Mouse (Mus musculus) right cerebral cortex, postnatal 25 days (tissue): Measurements from ENCODE around the gene Tmod3.
A peak's percentile ranks its signal among the peaks of the same experiment; 100 is the strongest.
"Not testable (repeated sequence)": the region's sequence is repeated elsewhere in the genome, so short reads cannot be mapped to it uniquely, and the experiment has no call there.

ENCODE experiments used
- DNase-seq: peaks from one replicate; pipeline ENCODE4 v3.0.0; 2022

Gene Tmod3

DNA sequence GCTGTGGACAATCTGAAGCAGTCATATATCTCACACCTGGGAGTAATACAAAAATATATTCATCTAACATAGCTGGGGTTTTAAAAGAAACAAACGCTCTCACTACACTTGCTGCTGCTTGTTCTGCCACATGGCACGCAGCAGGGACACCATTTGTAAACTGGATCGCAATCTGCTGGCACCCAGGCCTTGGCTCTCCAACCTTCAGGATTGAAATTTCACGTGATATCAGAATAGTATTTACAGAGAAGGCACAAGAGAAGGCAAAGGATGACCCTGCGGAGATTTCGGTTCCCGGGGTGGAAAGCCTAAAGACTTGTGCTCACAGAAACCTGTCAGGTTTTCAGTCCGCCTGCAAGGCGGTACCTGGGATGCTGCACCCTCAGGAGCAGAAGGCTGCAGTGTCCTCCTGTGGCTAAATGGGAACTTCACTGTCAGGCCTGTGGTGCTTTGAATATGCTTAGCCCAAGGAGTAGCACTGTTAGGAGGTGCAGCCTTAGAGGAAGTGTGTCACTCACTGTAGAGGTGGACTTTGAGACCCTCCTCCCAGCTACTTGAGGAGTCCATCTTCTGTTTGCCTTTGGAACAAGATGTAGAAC is 65.0 kb downstream of the Tmod3 start:
- DNase-seq, result no peak

DNA sequence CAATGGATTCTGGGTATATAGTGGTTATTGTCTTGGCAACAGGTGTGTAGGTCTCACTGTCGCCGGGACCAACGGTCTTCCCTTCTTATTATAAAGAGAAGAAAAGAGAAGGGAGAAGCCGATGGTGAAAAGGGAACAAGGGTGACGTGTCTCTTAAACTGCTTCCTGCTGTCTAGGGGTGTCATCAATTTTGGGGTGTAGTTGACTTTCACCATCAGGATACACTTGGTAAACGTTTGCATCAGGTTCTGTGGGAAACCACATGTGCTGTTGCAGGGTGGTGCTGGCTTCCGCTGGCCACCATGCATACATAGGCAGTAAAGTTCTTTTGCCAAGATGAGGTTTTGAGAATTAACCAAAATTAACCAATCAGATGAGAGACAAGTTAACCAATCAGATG is 71.2 kb downstream of the Tmod3 start:
- not testable (repeated sequence) for DNase-seq

DNA sequence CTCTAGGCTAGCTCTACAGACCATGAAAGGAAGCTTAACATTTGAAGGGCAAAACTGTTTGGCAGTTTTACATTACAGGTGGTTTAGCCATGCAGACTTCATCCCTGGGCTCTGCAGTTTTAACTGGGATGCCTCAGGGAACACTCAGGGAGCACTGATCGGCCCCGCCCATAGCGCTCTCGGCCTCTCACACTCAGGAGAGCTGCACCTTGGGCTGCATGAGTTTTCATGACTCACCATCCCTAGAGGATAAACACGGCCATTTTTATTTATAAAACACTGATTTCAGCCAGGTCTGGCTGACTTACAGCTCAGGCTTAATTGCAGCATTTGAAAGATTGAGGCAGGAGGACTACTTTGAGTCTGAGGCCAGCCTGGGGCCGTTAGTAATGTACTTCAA is 74.2 kb downstream of the Tmod3 start:
- no peak for DNase-seq

DNA sequence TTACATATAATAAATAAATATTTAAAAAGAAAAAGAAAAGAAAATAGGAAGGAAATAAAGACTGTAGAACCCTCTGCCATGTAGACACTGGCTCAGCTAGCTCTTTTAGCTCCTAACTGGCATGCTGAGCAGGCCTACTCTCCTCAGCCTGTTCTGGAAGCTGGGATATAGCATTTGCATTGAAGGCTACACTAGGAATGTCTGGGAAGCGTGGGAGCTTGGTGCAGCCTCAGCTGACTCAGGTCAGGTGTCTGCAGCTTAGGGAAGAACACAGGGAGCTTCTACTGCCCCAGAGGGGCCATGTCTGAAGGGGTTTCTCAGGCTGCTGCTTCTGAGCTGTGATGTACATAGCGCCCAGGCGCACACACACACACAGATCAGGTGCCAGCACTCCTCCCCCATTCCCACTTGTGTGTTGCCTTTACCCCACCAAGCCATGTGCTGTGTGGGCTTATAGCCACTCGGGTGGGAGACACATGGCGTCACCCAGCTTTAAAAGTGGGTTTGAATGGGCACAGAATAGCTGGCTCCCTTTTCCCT is 78.9 kb downstream of the Tmod3 start:
- no peak for DNase-seq

DNA sequence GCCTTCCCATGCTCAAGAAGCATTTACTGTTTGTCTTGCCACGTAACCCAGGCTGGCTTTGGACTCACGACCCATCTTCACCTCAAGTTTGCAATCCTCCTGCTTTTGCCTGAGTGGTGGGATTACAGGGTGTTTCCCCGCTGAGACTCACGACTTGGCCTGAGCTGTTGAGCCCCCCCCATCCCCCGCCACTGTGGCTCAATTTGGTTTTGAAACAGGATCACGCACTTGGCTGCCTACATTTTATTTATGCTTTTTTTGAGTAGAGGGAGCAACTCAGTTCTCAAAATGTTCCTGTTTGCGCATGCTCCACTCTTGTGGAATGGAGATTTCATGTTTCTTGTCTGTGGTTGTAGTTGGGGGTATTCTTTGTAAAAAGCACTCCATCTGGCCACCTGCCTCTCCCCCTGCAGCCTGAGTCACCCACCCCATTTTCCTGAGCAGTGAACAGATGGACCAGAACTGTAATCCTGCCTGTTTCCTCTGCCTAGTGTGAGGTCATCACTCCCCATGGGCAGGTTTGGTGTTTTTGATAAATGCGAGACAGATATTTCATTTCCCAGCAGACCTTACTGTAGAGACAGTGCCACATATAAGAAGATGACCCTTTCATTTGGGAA is 80.2 kb downstream of the Tmod3 start:
- peak; percentile 42 for DNase-seq

DNA sequence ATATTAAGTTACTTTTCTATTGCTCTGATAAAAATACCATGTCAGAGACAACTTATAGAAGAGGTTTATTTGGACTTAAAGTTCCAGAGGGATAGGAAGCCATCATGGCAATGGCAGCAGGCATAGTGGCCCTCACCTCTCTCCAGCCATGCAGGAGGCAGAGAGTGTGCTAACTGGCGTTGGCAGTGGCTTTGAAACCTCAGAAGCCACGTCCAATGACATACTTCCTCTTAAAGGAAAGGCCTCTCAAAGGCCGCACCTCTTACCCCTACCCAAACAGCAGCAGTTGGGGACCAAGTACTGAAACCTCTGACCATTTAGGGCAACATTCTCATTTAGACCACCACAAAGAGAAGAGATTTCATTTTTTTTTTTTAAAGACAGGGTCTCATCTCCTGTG is 82.2 kb downstream of the Tmod3 start:
- no peak for DNase-seq

DNA sequence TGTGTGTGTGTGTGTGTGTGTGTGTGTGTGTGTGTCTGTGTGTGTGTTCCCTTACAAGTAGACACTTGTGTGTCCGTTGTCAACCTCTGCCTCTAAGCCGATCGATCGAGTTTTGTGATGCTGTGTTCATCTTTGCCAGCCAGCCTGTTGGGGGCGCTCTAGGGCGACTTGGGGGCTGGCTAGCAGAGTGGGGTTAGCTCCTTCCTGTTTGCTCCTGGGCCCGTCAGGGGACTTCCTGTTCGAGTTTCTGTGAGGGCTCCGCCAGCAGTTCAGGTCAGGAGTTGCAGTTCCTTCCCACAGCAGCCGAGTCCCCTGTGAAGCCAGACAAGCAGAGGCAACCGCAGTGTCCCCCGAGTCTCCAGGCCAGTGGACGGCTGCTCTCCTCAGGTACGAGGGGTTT is 91.2 kb downstream of the Tmod3 start:
- DNase-seq, result no peak

DNA sequence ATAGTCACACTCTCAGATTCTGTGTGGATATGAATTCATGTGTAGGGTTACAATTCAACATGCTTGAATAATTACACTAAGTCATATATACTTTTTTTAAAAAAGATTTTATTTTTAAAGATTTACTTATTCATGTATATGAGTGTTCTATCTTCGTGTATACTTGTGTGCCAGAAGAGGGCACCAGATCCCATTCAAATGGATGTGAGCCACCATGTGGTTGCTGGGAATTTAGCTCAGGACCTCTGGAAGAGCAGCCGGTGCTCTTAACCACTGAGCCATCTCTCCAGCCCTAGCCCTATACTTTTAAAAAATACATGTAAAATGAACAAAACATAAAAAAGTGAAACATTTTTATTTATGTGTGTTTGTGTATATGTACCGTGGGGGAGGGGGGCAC is 91.9 kb downstream of the Tmod3 start:
- DNase-seq, result no peak

DNA sequence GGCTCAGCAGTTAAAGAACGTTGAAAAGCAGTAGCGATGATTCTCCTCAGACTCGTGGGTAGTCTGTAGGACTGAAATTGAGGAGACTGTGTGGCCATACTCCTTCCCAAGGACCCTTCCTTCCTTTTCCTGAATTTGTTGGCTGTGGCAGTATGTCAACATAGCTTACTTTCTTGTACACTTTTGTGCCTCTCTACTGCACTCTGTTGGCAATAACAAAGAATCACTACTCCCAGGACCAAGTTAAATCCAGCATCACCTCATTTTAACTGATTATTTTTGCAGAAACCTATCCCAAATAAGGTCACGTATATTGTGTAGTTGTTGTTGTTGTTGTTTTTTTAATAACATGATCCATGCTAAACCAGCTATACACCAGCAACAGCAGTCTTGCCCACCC is 92.8 kb downstream of the Tmod3 start:
- no peak for DNase-seq

DNA sequence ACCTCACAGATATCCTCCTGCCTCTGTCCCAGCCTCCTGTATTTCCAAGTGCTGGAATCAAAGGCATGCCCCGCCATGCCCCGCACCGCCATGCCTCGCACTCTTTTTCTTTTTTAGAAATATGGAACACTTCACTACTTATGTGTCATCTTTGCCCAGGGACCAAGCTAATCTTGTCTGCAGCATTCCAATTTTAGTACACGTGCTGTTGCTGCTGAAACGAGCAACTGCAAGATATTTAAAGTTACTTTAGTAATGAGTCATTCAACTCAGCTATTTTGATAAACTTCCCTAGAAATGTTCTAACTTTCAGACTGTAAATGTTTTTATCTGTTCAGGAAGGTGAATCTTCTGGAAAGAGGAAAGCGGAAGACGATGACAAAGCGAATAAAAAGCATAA is 93.6 kb downstream of the Tmod3 start:
- no peak for DNase-seq

DNA sequence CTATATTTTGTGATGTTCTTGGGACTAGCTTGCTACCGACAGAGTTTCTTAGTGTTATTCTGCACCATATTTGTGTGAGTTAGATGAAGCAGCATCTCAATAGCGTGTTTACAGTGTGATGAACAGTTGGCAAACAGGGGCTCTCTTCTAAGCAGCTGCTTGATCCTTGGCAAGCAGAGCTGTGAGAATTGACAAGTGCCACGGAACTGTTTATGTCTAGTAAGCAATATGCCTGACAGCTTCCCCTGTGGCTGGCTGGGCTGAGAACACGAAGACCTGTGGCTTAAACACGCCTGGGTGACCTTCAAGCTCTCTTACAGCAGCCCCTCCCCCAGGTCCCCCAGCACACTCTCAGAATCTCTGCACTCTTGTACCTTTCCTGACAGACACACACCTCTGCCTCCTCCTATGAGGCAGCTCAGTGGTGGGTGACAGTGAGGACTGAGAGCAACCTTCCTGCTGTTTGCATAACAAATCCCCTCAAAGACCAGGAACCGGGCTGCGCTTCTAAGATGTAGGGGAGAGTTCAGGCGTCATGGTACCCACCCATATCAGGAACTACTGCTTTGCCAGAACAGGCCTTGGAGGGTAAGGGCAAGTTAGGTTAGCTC is 96.3 kb downstream of the Tmod3 start:
- DNase-seq, result no peak

DNA sequence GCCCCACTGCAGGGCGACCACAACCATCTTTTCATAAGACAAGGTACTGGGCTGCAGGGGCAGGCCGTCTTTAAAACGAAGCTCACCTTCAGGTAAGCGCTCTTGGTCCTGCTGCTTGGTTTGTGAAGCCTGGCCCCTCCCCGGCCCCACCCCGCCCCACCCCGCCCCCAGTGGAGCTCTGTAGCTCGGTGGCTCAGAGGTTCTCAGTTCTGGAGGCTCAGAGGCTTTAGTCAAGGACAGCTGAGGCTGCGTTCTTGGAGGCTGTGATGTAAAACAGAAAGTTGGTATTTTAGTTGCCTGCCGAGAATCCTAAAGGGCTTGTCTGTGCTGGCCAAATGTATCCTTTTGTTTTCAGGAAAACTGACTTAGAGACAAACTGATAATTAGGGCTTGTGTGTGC is 103.8 kb downstream of the Tmod3 start:
- DNase-seq, result no peak

DNA sequence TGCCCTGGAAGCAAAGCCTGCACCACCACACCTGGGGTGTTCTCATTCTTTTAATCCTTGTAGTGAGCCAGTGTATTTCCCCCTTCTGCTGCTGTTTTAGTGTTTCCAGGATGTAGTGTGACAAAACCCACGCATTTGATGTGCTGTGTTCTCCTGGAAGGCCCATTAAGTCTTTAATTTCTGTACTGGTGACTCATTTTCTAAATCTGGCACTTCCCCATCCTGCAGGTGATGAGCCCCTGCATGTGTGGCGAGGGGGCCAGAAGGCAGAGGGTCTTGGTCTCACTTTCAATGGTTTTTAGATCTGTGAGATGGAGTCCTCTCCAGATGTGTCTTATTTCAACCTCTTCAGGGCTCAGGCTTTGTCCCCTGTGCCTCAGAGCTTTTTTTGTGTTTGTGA is 105.5 kb downstream of the Tmod3 start:
- DNase-seq, result no peak

DNA sequence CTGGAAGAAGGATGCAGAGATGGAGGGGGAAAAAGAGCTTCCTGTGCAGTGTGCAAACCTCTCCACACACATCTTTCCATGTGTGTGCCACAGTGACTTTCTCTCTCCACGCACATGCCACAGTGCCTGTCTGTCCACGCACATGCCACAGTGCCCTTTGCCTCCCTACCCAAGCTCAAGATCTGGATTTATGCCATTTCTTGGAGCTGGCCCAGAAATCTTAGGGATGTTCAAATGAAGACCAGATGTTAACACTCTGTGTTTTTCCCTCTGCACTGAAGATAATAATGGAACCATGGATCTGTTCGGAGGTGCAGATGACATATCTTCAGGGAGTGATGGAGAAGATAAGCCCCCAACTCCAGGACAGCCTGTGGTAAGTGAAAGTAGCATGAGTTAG is 111.4 kb downstream of the Tmod3 start:
- no peak for DNase-seq
